Mouse (Mus musculus): Measurements from ENCODE around the gene Rfc2.

Gene Rfc2

DNA sequence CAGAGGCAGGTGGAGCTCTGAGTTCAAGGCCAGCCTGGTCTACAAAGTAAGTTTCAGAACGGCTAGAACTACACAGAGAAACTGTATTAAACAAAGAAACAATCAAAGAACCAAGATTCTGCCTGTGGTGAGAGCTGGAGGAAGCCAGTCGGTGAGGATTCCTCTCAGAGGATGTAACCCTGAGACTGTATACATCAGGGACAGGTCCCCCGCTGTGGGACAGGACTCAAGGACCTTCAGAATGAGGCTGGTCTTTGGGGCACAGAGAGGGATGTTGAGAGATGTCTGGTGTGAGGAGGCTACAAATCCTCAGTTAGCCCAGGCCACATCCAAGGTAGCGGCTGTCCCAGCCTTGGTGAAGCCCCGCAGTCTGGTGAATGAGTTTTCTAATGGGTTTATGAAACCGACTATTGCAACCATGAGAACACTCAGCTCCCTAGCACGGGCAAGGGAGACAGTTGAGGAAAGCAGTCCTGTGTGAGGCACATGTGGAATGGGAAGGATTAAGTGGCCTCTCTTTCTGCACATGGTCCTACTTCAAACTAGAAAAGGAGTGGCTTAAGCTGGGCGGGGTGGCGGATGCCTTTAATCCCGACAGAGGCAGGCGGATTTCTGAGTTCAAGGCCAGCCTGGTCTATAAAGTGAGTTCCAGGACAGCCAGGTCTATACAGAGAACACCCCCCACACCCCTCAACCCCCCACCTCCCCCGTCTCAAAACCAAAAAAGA is 28.9 kb downstream of the Rfc2 start:
- DNase-seq (ENCODE audit: low spot score), result no peak

- no peak for DNase-seq (ENCODE audit: low spot score)
These were observed 30.8 kb downstream of the Rfc2 start for GRCm38 (mm10) chr5:134611810-134612521.

GRCm38 (mm10) chr5:134613727-134614126 is 32.6 kb downstream of the Rfc2 start:
- no peak for DNase-seq (ENCODE audit: low spot score)

DNA sequence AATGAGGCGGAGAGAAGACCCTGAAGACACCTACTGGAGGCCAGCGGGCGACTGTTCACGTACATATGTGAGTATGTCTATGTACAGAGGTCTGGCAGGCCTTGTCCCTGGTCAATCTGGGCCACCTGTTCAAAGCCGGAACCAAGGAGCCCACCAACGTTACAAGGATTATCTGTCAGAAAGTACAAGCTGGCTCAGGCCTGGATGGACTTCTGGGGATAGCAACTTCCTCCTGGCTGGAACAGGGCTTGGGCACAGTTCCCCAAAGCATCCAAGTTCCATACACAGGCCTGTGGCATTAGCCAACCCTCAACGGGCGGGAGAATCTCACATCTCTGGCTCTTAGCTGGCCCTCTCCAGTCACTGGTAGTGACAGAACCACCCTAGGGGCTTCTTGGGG is 33.1 kb downstream of the Rfc2 start:
- DNase-seq (ENCODE audit: low spot score), result no peak

- no peak for DNase-seq (ENCODE audit: low spot score)
These were observed 33.6 kb downstream of the Rfc2 start, which contains the start of gene Lat2 for GRCm38 (mm10) chr5:134614802-134615201. TSS of gene Lat2 (minus strand) at chr5:134615025.

DNA sequence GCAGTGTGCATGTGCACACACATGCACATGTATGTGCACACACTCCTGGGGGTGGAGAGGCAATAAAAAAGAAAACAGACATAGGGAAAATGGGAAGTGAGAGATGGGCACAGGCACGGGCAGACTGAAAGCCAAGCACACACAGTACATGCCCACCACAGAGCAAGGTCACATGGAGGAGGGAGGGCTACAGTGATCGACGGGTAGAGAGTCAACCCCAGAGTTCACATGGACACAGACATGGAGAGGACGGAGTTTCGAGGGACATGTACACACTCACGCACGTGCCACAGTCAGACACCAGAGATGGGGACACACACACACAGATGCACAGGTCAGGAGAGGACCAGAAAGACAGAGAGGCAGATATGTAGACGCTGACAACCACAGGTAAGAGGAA is 34.2 kb downstream of the Rfc2 start:
- DNase-seq (ENCODE audit: low spot score), result no peak

- no peak for DNase-seq (ENCODE audit: low spot score)
These were observed 34.6 kb downstream of the Rfc2 start for GRCm38 (mm10) chr5:134615780-134616179.

DNA sequence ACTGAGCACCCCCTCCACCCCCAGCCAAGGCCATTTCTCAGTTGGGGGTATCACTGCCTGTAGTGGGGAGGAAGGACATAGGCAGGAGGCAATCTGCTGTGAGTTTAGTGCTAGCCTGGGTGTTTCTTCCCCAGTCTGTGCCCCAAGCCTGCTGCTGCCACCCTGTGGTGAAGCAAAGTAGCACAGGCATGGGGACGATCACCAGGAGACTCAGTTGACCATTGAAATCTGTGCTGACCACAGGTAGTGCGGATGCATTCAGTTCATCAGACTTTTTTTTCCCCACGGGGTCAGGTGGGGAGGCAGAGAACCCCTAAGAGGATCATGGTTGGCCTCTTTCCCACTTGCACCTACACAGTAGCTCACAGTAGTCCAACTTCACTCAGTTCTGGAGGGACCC is 35.9 kb downstream of the Rfc2 start:
- DNase-seq (ENCODE audit: low spot score), result no peak

DNA sequence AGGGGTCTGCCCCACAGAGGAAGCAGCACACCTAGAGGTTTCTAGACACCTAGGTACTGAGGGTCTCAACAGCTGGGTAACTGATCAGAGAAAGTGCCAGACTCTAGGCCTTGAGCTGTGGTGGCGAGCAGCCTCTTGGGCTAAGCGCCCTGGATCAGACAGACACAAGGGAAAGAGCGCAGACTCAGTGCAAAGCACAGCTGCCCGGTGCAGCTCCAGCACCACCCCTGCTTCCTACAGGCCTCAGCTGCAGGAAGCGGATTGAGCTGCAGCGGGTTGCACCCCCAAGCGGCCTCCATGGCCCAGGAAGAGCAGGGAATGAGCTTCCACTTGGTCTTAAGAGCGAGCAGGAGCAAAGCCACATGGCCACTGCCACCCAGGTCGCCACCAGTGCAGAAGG is 39.3 kb downstream of the Rfc2 start:
- DNase-seq (ENCODE audit: low spot score), result no peak

DNA sequence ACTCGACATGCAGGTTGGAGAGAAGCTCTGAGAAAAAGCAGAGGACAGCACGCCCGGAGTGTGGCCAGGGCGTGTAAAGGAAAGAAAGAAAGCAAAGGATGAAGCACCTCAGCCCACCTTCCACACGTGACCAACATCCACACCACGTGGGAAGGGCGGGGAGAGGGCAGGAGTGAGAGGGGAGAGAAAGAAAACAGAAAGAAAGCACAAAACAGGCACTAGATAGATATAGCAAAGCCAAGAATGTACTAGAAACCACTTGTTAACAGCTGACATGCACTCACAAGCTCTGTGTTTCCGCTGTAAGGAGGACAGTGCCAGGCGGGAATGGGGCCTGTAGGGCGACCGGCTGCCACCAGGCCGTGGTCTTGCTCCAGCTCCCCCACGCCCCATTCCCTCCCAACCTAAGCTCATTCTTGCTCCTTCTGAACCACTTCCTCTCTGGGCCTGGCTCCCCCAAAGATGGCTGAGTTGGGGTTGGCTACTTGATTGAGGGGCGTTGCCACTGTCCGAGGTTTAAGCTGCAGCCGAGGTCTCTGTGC is 40.0 kb downstream of the Rfc2 start:
- DNase-seq (ENCODE audit: low spot score), result no peak

- DNase-seq (ENCODE audit: low spot score), result no peak
These were observed 40.9 kb downstream of the Rfc2 start for GRCm38 (mm10) chr5:134622069-134622468.

- DNase-seq (ENCODE audit: low spot score), result no peak
These were observed 48.3 kb downstream of the Rfc2 start for GRCm38 (mm10) chr5:134629508-134629907.

- DNase-seq (ENCODE audit: low spot score), result no peak
These were observed 49.7 kb downstream of the Rfc2 start for GRCm38 (mm10) chr5:134630835-134631234.

DNA sequence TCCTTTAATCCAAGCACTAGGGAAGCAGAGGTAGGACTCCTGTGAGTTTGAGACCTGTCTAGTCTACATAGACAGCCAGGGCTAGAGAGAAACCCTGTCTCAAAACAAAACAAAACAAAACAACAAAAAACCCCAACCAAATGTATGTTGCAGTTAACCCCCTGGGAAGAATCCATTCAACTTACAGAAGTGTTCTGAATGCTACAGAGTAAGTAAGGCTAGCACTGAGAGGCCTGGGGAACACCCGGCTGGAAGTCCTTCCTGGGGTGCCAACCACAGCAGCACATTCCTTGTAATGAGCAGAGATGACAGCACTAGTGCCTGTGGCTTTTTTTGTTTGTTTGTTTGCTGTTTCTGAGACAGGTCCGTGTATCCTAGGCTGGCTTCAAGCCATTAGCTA is 51.7 kb downstream of the Rfc2 start:
- no peak for DNase-seq (ENCODE audit: low spot score)

DNA sequence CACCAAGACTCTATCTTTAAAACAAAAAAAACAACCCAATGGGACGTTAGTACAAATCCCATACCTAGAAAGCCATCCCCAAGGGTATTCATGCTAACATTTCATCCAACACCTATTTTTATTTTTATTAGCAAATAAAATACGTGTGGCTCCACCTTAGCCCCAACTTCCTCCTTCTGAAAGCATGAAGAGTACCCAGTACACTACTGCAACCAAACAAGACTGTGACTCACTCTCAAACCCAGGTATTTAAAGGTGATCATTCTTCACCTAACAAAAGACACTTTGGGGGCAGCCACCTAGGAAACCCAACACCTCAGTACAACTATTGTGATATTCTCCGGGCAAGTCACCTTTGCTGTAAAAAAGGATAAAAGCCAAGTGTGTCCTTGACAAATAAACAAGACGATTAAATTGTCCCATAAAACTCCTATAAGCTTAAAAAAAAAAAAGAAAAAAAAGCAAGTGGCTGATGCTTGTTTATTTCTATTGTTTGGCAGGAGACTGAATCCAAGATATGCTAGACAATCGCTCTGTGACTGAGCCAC is 56.7 kb downstream of the Rfc2 start:
- no peak for DNase-seq (ENCODE audit: low spot score)

DNA sequence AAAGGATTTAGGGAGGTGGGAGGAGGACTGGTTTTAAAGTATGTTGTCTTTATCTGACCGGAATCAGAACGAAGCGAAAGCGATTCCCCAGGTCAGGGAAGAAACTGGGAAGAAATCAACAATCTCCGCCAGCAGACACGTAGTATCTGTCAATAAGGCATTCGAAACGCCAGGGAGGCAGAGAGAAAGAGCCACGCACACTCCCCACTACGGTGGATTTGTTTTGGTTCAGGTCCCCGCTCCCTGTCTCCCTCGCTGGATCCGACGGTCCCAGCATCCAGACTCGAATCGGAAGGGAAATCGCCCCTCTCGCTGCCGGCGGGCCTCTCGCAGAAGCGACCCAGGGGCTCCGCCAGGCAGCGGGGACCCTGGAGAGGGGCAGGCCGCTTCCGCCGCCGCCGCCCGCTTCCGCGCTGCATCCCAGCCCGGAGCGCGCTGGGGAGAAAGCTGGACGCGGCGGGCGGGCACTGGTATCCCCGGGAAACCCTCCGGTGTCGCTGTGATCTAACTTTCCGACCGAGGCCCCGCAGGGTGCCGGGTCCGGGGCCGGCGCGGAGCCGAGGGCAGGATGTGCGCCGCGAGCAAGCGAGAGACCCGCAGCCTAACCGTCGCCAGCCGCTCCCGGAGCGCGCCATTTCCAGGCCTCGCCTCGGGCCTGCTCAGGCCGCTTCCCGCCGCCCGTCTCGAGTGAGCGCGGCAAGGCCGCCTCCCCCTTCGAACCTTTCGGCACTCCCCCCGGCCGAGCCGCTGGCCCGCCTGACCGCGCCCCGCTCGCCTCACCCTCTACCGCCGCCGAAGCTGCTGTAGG is 57.5 kb downstream of the Rfc2 start:
- DNase-seq (ENCODE audit: low spot score), result no peak

- peak; percentile 95 for DNase-seq (ENCODE audit: low spot score)
These were observed 58.1 kb downstream of the Rfc2 start, which contains the start of gene Eif4h for GRCm38 (mm10) chr5:134639269-134639682. TSS of gene Eif4h (minus strand) at chr5:134639490.

DNA sequence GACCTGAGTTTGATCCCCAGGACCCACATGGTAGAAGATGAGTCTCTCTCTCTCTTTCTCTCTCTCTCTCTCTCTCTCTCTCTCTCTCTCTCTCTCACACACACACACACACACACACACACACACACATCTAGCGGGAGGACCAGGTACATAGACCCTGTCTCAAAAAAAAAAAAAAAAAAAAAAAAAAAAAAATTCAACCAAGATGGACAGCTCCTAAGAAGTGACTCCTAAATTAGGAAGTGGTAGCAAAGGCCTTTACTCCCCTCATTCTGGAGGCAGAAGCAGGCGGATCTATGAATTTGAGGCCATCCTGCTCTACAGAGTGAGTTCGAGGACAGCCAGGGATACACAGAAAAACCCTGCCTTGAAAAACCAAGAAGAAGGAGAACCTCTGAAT is 59.2 kb downstream of the Rfc2 start:
- no peak for DNase-seq (ENCODE audit: low spot score)

DNA sequence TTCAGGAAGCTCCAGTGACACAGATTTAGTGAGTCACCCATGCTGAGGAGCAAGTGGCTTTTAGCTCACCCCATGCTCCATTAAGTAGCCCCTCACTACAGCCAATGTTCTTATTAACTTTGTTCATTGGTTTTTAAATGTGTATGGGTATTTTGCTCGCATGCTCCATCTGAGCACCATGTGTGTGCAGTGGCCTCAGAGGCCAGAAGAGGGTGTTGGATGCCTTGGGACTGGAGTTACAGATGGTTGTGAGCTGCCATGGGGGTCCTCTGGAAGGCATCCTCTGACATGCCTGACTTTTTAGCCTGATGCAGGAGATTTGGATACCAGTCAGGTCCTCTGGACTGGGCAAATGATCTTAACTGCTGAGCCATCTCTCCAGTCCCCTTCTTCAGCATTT is 63.0 kb downstream of the Rfc2 start:
- DNase-seq (ENCODE audit: low spot score), result no peak

DNA sequence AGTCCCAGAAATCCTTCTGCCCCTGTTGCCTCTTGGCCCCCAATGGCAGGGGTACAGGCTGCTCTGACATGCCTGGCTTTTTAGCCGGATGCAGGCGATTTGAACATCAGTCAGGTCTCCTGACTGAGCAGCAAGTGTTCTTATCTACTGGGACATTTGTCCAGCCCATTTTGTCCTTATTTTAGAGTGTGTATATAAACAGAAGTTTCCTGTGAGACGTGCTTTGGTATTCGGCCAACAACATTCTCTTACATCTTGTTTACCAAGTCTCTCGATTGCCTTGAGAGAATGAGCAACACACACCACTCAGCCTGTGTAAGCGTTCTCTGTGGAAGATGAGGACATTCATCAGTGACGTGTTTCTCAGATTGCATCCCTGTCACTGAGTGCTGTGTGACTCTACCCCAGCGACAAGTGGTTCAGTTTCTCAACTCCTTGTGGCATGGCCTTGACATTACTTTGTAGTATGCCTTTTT is 63.5 kb downstream of the Rfc2 start:
- DNase-seq (ENCODE audit: low spot score), result no peak

- no peak for DNase-seq (ENCODE audit: low spot score)
These were observed 65.3 kb downstream of the Rfc2 start for GRCm38 (mm10) chr5:134646461-134646860.

GRCm38 (mm10) chr5:134647394-134647793 is 66.2 kb downstream of the Rfc2 start:
- no peak for DNase-seq (ENCODE audit: low spot score)
